Mouse (Mus musculus) CH12.LX (cell line): ENCODE measurements around the gene Slc38a7. TPM values are rescaled to one million over a fixed set of nuclear protein-coding genes. Genes with fewer than 3 reads are reported as not detected.

ENCODE experiments used
- DNase-seq: peaks from one replicate; pipeline ENCODE4 v3.0.0-alpha.2; 2013; ENCODE audit errors: extremely low read depth
- H3K27ac ChIP-seq: 2 replicates; pipeline ENCODE4 v1.5.1; 2012; ENCODE audit warnings: low read depth, mild to moderate bottlenecking, control low read depth, moderate library complexity; ENCODE audit not compliant: insufficient read depth
- H3K27me3 ChIP-seq: replicated peaks from 2 replicates; pipeline ENCODE3; 2012; ENCODE audit warnings: inconsistent platforms
- H3K36me3 ChIP-seq, 2 experiments: replicated peaks in 1 of 2; 2 replicates each; pipeline versions ENCODE3 to v1.6.1; 2012; ENCODE audit warnings: inconsistent platforms in 1 of 2, low read length in 1 of 2, mild to moderate bottlenecking in 1 of 2, mixed read lengths in 1 of 2, moderate library complexity in 1 of 2; ENCODE audit not compliant: control insufficient read depth in 1 of 2, insufficient read depth in 1 of 2
- H3K4me1 ChIP-seq, 2 experiments: 2 replicates each; pipeline ENCODE4 v1.6.1; 2012; ENCODE audit warnings: inconsistent platforms in 1 of 2, moderate library complexity in 1 of 2; ENCODE audit not compliant: insufficient read depth in 2 of 2, control insufficient read depth in 1 of 2
- H3K4me2 ChIP-seq: 2 replicates; pipeline ENCODE4 v1.6.1; 2012; ENCODE audit warnings: low read depth, mild to moderate bottlenecking, control low read depth; ENCODE audit not compliant: poor library complexity, insufficient read depth, severe bottlenecking
- H3K4me3 ChIP-seq, 3 experiments: fragments of 150-350 bp in 1 of 3; sonication (generic) in 1 of 3; replicated peaks in 1 of 3; 2 replicates each; pipeline versions ENCODE3 to v1.5.1; 2011 to 2012; ENCODE audit warnings: low read depth in 2 of 3, low read length in 2 of 3, mild to moderate bottlenecking in 2 of 3, moderate library complexity in 2 of 3, control low read depth in 1 of 3, improper control_type of control experiment in 1 of 3, inconsistent platforms in 1 of 3, mixed read lengths in 1 of 3; ENCODE audit not compliant: poor library complexity in 1 of 3
- H3K79me2 ChIP-seq: replicated peaks from 2 replicates; pipeline ENCODE4 v1.6.1; 2012; ENCODE audit warnings: mild to moderate bottlenecking, moderate library complexity; ENCODE audit not compliant: control insufficient read depth, poor library complexity, insufficient read depth, severe bottlenecking; ENCODE audit errors: extremely low read depth
- H3K9ac ChIP-seq: 2 replicates; pipeline ENCODE4 v1.6.1; 2012; ENCODE audit warnings: low read depth, mild to moderate bottlenecking, control low read depth, moderate library complexity; ENCODE audit not compliant: insufficient read depth
- H3K9me3 ChIP-seq: replicated peaks from 2 replicates; pipeline ENCODE3; 2012; ENCODE audit warnings: low read length, inconsistent platforms, mixed read lengths
- BHLHE40 ChIP-seq: IDR thresholded peaks from 2 replicates; pipeline ENCODE4 v1.6.1; 2011; ENCODE audit warnings: mild to moderate bottlenecking, low read depth, low read length, improper control_type of control experiment
- CHD1 ChIP-seq: IDR thresholded peaks from 2 replicates; pipeline ENCODE4 v1.6.1; 2012; ENCODE audit warnings: low read depth, low read length, improper control_type of control experiment, inconsistent platforms
- CHD2 ChIP-seq: IDR thresholded peaks from 2 replicates; pipeline ENCODE4 v1.6.1; 2011; ENCODE audit warnings: low read length, improper control_type of control experiment
- CTCF ChIP-seq, 2 experiments: IDR thresholded peaks in 1 of 2; conservative IDR thresholded peaks in 1 of 2; 2 replicates each; pipeline ENCODE4 v1.5.1; 2011 to 2012; ENCODE audit warnings: low read depth in 2 of 2, low read length in 2 of 2, improper control_type of control experiment in 1 of 2, inconsistent platforms in 1 of 2, mild to moderate bottlenecking in 1 of 2, moderate library complexity in 1 of 2
- ELF1 ChIP-seq: IDR thresholded peaks from 2 replicates; pipeline ENCODE4 v1.6.1; 2014; ENCODE audit warnings: low read depth, mild to moderate bottlenecking, inconsistent platforms, low read length, improper control_type of control experiment
- ETS1 ChIP-seq: conservative IDR thresholded peaks from 2 replicates; pipeline ENCODE4 v1.6.1; 2012; ENCODE audit warnings: low read depth, mild to moderate bottlenecking, inconsistent platforms, low read length, improper control_type of control experiment, moderate library complexity
- GABPA ChIP-seq: IDR thresholded peaks from 2 replicates; pipeline ENCODE4 v1.6.1; 2012; ENCODE audit warnings: low read depth, low read length, improper control_type of control experiment, inconsistent platforms; ENCODE audit not compliant: insufficient replicate concordance
- HCFC1 ChIP-seq: IDR thresholded peaks from 2 replicates; pipeline ENCODE4 v1.6.1; 2012; ENCODE audit warnings: low read depth, mild to moderate bottlenecking, inconsistent platforms, low read length, improper control_type of control experiment
- IRF4 ChIP-seq: IDR thresholded peaks from 2 replicates; pipeline ENCODE4 v1.6.1; 2014; ENCODE audit warnings: low read depth, mild to moderate bottlenecking, inconsistent platforms, low read length, improper control_type of control experiment
- JUN ChIP-seq: IDR thresholded peaks from 2 replicates; pipeline ENCODE4 v1.6.1; 2011; ENCODE audit warnings: low read depth, mild to moderate bottlenecking, low read length, improper control_type of control experiment, moderate library complexity; ENCODE audit not compliant: insufficient read depth
- JUND ChIP-seq: conservative IDR thresholded peaks from 2 replicates; pipeline ENCODE4 v1.6.1; 2011; ENCODE audit warnings: low read depth, low read length, improper control_type of control experiment
- MAFK ChIP-seq: IDR thresholded peaks from 2 replicates; pipeline ENCODE4 v1.6.1; 2011; ENCODE audit warnings: low read length, improper control_type of control experiment; ENCODE audit not compliant: insufficient replicate concordance
- MAZ ChIP-seq: IDR thresholded peaks from 2 replicates; pipeline ENCODE4 v1.6.1; 2012; ENCODE audit warnings: low read depth, mild to moderate bottlenecking, inconsistent platforms, low read length, improper control_type of control experiment, moderate library complexity
- MEF2A ChIP-seq: IDR thresholded peaks from 2 replicates; pipeline ENCODE4 v1.6.1; 2014; ENCODE audit warnings: low read depth, mild to moderate bottlenecking, inconsistent platforms, low read length, improper control_type of control experiment, borderline replicate concordance
- MYC ChIP-seq: IDR thresholded peaks from 2 replicates; pipeline ENCODE4 v1.6.1; 2011; ENCODE audit warnings: low read depth, mild to moderate bottlenecking, improper control_type of control experiment, low read length
- NELFE ChIP-seq: IDR thresholded peaks from 2 replicates; pipeline ENCODE4 v1.6.1; 2011; ENCODE audit warnings: low read depth, low read length, improper control_type of control experiment
- NRF1 ChIP-seq: IDR thresholded peaks from 2 replicates; pipeline ENCODE4 v1.6.1; 2014; ENCODE audit warnings: low read depth, mild to moderate bottlenecking, inconsistent platforms, low read length, improper control_type of control experiment, moderate library complexity
- POLR2A ChIP-seq: IDR thresholded peaks from 2 replicates; pipeline ENCODE4 v1.6.1; 2011; ENCODE audit warnings: low read depth, mild to moderate bottlenecking, improper control_type of control experiment, low read length
- POLR2AphosphoS2 ChIP-seq: IDR thresholded peaks from 2 replicates; pipeline ENCODE4 v1.6.1; 2011; ENCODE audit warnings: low read depth, low read length, improper control_type of control experiment
- RAD21 ChIP-seq: IDR thresholded peaks from 2 replicates; pipeline ENCODE4 v1.6.1; 2011; ENCODE audit warnings: low read depth, mild to moderate bottlenecking, low read length, improper control_type of control experiment, moderate library complexity
- SIN3A ChIP-seq: IDR thresholded peaks from 2 replicates; pipeline ENCODE4 v1.6.1; 2012; ENCODE audit warnings: low read length, improper control_type of control experiment, inconsistent platforms
- SMC3 ChIP-seq: IDR thresholded peaks from 2 replicates; pipeline ENCODE4 v1.6.1; 2011; ENCODE audit warnings: low read depth, low read length, improper control_type of control experiment
- TBP ChIP-seq: conservative IDR thresholded peaks from 2 replicates; pipeline ENCODE4 v1.6.1; 2011; ENCODE audit warnings: low read depth, low read length, improper control_type of control experiment
- TCF12 ChIP-seq: IDR thresholded peaks from 2 replicates; pipeline ENCODE4 v1.6.1; 2014; ENCODE audit warnings: low read depth, mild to moderate bottlenecking, inconsistent platforms, low read length, improper control_type of control experiment
- UBTF ChIP-seq: IDR thresholded peaks from 2 replicates; pipeline ENCODE4 v1.6.1; 2012; ENCODE audit warnings: low read depth, mild to moderate bottlenecking, inconsistent platforms, low read length, improper control_type of control experiment, moderate library complexity
- ZC3H11A ChIP-seq: IDR thresholded peaks from 2 replicates; pipeline ENCODE4 v1.6.1; 2012; ENCODE audit warnings: low read depth, mild to moderate bottlenecking, inconsistent platforms, low read length, improper control_type of control experiment
- ZKSCAN1 ChIP-seq: IDR thresholded peaks from 2 replicates; pipeline ENCODE4 v1.6.1; 2012; ENCODE audit warnings: low read depth, inconsistent platforms, low read length, improper control_type of control experiment, borderline replicate concordance
- ZMIZ1 ChIP-seq: IDR thresholded peaks from 2 replicates; pipeline ENCODE4 v1.6.1; 2012; ENCODE audit warnings: low read depth, mild to moderate bottlenecking, inconsistent platforms, low read length, improper control_type of control experiment
- ZNF384 ChIP-seq: IDR thresholded peaks from 2 replicates; pipeline ENCODE4 v1.6.1; 2012; ENCODE audit warnings: low read depth, low read length, improper control_type of control experiment, inconsistent platforms
- dilution Hi-C: fragments of 300-500 bp; cut with MboI; formaldehyde crosslinking; loops from 2 replicates; pipeline ENCODE4 v1.14.3; 2020; ENCODE audit warnings: low sequenced_read_pairs; ENCODE audit not compliant: extremely low pct_unique_long_range_greater_than_20kb, extremely low pct_ligation_motif_present
- in situ Hi-C: fragments of 300-500 bp; cut with MboI; formaldehyde crosslinking; loops from 3 replicates; pipeline ENCODE4 v1.14.3; 2019; ENCODE audit warnings: low sequenced_read_pairs, low pct_ligation_motif_present, low pct_unique_long_range_greater_than_20kb, mixed read lengths
- polyA plus RNA-seq: library from polyadenylated mRNA; unstranded; fragments of >175 nt; gene quantifications from 2 replicates; pipeline ENCODE4 v1.2.1, GENCODE M21; 2012; ENCODE audit warnings: low read depth; ENCODE audit not compliant: insufficient read length
- total RNA-seq, 2 experiments: library from RNA; depleted of rRNA; stranded (reverse); fragments of 300-350 nt in 1 of 2; fragments of >200 nt in 1 of 2; gene quantifications; 2 replicates each; pipeline ENCODE4 v1.2.3; 2012 to 2014

Slc38a7 gene
- total and polyA plus RNA-seq, 3 experiments, result 13.9 to 33.2 (median 31.0) TPM

DNA sequence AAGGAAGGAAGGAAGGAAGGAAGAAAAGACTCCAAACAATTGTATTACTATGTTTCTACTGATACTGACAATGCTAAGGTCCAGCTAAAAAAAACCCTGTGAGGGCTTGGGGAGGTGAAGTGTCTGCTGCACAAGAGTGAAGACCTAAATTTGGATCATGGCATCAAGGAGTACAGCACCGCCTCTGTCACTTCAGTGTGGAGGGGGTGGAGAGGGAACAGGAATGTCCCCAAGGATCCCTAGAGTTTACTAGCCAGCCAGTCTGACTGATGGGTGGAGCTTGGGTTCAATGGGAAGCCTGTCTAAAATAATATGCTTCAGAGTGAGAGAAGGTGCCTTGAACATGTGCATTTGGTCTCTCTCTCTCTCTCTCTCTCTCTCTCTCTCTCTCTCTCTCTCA is 35.1 kb downstream of the Slc38a7 start:
- Histone ChIP-seq H3K36me3 (no peaks in the 10 kb centered on the region), H3K79me2 (no peaks in the 10 kb centered on the region), H3K9ac (no peak overlapping the region), H3K4me3 (no peak overlapping the region), H3K4me2 (no peak overlapping the region), H3K27me3 (no peaks in the 10 kb centered on the region), H3K9me3 (no peaks in the 10 kb centered on the region), H3K27ac (no peak overlapping the region), H3K4me1 (peaks cover 0 to 25% of the 10 kb centered on the region in 2 experiments; a peak in 2 of 4 replicates)
- in situ Hi-C loops (no loop called here), dilution Hi-C loops (no loop called here)
- DNase-seq, result no peak
- TF ChIP-seq NELFE (no peak), ZMIZ1 (no peak), MAFK (no peak), SIN3A (no peak), ZC3H11A (no peak), ETS1 (no peak), HCFC1 (no peak), CHD1 (no peak), ELF1 (no peak), POLR2A (no peak), CHD2 (no peak), CTCF (conservative IDR thresholded peaks at IDR 0.05 in 1 of 2, IDR thresholded peaks at IDR 0.05 in 1 of 2; ENCODE audit: low read depth in 2 of 2, low read length in 2 of 2) (no peak), JUN (no peak), GABPA (no peak), POLR2AphosphoS2 (no peak), TCF12 (no peak), MYC (no peak), JUND (no peak), IRF4 (no peak)

DNA sequence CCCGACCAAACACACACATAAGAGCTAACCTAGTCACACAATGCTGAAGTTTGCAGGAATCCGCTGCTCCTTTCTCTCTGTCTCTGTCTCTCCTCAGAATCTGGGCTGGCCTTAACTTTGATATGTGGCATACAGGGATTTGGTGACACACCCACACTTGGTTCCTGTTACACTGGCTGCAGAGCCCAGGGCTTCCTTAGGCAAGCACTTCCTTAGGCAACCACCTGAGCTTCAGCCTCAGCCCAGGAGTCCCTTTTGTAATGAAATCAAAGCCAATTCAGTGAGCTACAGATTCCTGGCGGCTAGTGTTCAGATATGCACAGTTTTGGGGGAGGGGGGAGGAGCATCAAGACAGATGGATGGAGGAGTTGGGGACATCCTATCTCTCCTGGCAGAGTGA is 35.7 kb downstream of the Slc38a7 start:
- H3K36me3 ChIP-seq, result no peaks in the 10 kb centered on the region
- no peak overlapping the region for H3K4me2 ChIP-seq
- no peaks in the 10 kb centered on the region for H3K27me3 ChIP-seq
- H3K4me1 ChIP-seq, result peaks cover 0 to 24% of the 10 kb centered on the region in 2 experiments; a peak in 2 of 4 replicates
- no peak overlapping the region for H3K27ac ChIP-seq
- in situ Hi-C loops, result no loop called here
- H3K9ac ChIP-seq, result no peak overlapping the region
- no peak overlapping the region for H3K4me3 ChIP-seq
- no peaks in the 10 kb centered on the region for H3K79me2 ChIP-seq
- dilution Hi-C loops, result no loop called here
- H3K9me3 ChIP-seq, result no peaks in the 10 kb centered on the region
- DNase-seq, result no peak
- TF ChIP-seq SMC3 (no peak), BHLHE40 (no peak), NELFE (no peak), UBTF (no peak), ZKSCAN1 (no peak), RAD21 (no peak), MAFK (no peak), TBP (no peak), POLR2AphosphoS2 (no peak), ZNF384 (no peak), TCF12 (no peak), CHD2 (no peak), JUND (no peak), IRF4 (no peak), ETS1 (no peak), NRF1 (no peak), MAZ (no peak), MEF2A (no peak)
